Mouse (Mus musculus): ENCODE results near the gene Agpat2.

DNA sequence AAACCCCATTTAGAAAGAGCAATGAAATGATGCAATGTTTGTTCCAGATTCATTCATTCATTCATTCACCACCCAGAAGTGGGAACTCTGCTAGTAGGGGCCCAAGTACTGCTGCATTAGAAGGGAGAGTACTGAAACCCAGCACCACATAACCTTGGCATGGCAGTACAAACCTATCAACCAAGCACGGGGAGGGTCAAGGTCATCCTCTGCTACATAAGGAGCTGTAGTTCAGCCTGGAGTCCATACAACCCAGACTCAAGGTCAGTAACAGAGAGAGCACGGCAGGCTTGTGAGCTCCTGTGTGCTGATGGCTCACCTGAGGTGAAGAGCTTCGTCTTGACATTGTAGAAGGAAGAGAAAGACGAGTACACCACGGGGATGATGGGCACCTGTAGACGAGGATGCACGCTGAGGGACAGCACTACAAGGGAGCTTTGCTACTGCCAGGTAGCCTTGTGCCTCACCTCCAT is 9.7 kb downstream of the Agpat2 start:
- TF ChIP-seq POLR2A (IDR thresholded peaks at IDR 0.05; ENCODE audit: borderline replicate concordance, extremely low read depth, insufficient read depth, insufficient read length, poor library complexity, severe bottlenecking) = no peak
- no peak for TF ChIP-seq CTCF (IDR thresholded peaks at IDR 0.05; ENCODE audit: borderline replicate concordance, extremely low read depth, insufficient read depth, insufficient read length)
